Mouse (Mus musculus): ENCODE results near the gene Rnf44.
A peak's percentile ranks its signal among the peaks of the same experiment; 100 is the strongest.

The Rnf44 gene

DNA sequence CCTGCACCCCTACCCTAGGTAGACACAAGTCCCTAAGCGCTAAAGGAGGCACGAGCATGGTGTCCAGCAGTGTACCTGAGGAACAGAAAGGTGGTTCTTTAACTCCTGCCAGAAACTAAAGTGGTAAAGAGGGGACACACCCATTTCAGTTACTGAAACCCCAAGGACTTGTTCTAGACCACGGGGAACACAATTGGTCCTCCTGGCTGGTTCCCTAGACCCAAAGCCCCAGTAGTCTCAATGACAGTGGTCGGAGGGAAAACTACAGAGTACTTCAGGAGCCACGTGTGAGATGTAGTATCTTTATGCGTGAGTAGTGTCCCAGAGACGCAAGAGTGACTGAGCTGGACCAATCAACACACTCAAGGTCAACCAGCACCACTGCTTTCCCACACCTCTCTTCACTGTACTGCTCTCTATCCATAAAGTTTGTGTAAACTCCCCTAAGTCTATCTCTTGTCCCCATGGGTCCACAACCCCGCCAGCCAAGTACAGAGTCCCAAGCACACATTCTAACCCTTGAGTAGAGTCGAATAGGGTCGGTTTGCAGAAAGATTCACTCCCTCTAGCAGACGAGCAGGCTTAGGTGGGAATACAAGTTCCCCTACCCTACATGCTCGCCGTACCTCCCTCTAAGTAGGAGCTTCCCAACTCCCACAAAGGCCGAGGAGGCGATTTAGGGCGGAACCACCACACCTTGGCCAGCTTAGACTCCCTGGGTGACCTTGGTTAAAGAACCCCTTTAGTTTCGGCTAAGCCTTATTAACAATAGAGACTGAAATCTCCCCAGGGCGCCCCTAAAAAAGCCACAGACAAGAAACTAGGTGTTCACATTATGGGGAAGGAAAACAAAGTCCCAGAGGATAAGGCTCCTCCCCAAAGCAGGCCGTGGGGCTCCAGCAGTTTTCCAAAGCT lies 7.3 kb downstream of the Rnf44 start:
- DNase-seq (ENCODE audit: low spot score): no peak

- peak; percentile 65 for DNase-seq (ENCODE audit: low spot score)
Measured at GRCm38 (mm10) chr13:54685174-54685573, 8.5 kb downstream of the Rnf44 start.

DNA sequence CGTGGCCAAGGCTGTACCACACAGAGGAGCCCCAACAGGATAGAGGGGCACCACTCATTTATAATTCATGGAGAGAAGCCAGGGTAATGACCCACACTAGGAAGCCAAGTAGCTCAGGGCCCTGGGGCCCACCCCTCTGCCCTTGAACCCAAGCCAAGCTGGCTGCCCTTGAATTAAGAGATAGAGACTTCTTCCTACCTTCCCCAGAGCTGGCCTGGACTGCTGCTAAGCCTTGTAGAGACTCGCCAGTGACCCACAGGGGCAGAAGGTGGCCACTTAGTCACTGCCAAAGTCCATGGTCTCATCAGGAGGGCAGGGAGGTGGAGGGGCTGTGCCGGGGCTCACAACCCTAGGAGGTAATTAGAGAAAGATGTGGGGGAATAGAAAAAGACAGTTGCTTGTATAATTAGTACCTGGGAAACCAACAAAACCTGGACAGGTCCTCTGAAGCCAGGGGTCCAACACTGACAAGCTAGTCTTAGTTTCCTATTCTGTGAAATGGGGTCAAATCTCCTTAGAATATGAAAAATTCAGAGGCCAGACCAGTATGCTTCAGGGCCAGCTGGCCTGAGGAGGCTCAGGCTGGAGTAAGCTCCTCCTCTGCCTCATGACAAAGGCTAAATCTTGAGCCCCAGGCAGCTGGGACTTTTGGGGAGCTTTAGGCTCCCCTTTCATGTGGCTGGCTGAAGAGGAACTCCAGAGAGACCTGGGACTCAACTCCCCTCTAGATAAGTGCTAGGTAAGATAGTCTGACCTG lies 9.4 kb downstream of the Rnf44 start:
- DNase-seq (ENCODE audit: low spot score): no peak

DNA sequence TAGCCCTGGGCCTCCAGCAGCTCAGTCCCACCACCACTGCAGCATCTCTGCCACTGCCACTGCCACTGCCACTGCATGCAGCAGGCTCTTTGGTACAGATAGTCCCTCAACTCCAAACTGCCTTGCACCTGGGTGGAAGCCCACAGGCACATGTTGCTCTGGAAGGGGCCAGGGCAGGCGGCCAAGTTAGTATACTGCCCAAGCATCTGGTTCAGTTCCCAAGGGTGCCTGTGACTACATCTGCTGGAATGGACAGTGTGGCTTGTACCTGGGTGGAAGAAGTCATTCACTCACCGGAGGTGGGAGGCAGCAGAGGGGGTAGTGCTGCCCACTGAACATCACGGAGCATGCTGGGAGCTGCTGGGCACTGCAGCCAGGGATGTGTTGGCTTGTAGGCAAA lies 10.4 kb downstream of the Rnf44 start:
- no peak for DNase-seq (ENCODE audit: low spot score)

GRCm38 (mm10) chr13:54681291-54681690 lies 12.4 kb downstream of the Rnf44 start:
- DNase-seq (ENCODE audit: low spot score): no peak

GRCm38 (mm10) chr13:54680184-54680853 lies 13.4 kb downstream of the Rnf44 start:
- DNase-seq (ENCODE audit: low spot score): no peak

DNA sequence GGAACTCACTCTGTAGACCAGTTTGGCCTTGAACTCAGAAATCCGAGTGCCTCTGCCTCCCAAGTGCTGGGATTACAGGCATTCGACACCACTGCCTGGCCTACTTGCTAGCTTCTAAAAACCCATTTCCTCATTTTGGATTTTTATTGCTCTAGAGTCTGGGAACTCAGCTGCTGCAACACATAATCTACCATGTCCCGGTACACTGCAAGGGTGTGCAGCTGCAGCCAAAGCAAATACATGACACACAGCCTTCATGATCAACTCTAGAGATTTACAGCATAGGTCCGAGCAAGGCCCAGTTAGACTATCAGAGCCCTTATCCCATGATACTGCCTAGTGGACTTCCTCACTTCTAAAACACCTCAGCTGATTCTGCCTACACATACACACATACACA lies 15.4 kb downstream of the Rnf44 start:
- no peak for DNase-seq (ENCODE audit: low spot score)

DNA sequence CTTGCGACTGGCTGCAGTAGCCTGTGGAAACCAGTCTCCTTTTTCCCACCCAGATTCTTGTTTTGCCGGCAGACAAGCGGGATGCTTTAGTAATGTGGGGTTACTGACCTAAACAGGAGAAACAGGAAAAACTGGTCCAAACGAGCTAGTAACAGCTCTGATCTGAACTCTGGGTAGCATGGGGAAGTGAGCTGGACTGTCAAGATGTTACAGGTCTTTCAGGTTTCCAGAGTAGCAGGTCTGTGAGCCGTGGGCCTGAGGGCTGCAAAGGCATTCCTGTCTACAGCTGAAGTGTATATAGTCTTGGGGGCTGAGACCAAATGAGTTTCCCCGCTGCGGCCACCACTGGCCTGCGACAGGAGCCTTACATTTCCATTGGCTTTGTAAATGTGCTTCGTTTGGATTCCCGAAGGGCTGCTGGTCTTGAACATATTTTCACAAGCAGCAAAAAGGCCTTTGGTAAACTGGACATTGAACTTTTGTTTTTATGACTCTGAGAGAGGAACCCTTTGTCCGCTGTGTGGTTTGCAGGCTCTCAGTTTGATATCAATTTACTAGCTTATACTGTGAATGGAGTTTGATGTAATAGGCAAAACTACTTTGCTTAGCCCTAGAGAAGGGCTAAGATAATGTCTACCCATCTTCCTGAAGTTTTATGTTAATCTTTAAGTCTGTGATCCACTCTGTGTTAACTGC lies 17.7 kb downstream of the Rnf44 start:
- peak; percentile 66 for DNase-seq (ENCODE audit: low spot score)

DNA sequence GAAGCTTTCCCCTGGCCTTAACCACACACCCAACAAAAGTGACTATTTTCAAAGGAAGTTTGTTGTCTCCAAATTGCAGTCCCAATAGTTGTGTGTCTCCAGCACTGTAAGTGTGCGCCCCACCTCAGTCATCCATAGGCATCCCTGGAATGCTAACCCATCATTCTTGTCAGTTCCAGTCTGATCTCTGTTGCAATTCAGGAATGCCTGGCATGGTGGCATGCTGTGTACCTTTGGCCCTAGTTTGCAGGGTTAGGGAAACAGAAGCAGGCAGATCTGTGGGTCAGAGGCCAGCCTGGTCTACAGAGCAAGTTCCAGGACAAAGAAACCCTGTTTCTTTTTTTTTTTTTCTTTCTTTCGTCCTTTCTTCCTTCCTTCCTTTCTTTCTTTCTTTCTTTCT lies 23.2 kb downstream of the Rnf44 start:
- no peak for DNase-seq (ENCODE audit: low spot score)

GRCm38 (mm10) chr13:54665062-54665461 lies 28.6 kb downstream of the Rnf44 start:
- DNase-seq (ENCODE audit: low spot score): no peak

DNA sequence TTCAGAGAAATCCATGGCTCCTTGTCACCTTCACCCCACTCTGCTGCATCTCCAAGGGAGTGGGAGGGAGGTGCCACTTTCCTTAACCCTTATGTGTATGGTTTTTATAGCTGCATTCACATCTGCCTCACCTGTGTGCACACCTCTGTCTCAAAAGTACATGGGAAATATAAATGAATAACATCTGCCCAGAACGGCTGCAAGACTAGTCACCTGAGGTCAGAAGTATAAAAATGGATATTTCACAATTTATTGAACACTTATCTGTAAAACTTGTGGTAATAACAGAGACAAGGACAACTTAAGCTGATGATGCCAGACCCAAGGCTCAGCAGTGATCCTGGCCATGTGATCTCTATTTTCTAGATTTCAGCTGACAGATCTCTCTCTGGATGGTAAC lies 29.2 kb downstream of the Rnf44 start:
- no peak for DNase-seq (ENCODE audit: low spot score)

- DNase-seq (ENCODE audit: low spot score): no peak
Measured at GRCm38 (mm10) chr13:54663999-54664398, 29.7 kb downstream of the Rnf44 start.

DNA sequence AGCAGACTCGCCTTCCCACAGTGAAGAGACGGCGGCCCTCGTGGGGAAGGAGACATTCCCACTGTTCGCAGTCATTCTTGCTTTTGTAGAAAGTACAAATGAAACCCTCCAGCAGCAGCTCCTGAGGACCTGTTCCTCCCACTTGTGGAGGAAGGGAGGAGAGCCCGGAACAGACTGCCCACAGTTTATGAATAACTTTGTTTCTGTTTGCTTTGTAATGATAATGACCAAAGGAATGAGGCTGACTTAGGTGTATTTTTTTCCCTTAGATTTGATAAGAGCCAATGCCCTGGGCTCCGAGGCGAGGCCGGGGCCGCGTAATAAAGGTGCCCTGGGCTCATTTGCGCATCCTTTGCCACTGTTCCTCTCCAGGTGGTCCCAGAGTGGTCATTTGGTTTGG lies 32.3 kb downstream of the Rnf44 start:
- peak; percentile 40 for DNase-seq (ENCODE audit: low spot score)

- no peak for DNase-seq (ENCODE audit: low spot score)
Measured at GRCm38 (mm10) chr13:54660877-54661276, 32.8 kb downstream of the Rnf44 start.

GRCm38 (mm10) chr13:54650461-54650860 lies 43.2 kb downstream of the Rnf44 start:
- DNase-seq (ENCODE audit: low spot score): no peak

DNA sequence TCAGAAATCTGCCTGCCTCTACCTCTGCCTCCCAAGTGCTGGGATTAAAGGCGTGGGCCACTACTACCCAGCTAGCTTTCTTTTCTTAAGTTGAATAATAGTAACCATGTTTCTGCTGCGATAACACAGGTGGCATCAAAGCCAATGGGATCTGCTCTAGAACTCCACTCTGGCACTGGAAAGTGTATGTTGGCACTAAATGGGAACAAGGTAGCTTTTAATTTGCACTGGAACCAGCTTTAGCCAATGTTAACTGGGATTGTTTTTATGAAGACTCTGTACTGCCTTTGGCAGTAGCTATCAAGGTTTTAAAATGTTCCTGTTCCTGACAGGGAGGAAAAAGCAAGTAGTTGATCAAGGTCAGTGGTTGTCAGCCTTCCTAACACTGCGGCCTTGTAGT lies 58.7 kb downstream of the Rnf44 start:
- DNase-seq (ENCODE audit: low spot score): no peak

DNA sequence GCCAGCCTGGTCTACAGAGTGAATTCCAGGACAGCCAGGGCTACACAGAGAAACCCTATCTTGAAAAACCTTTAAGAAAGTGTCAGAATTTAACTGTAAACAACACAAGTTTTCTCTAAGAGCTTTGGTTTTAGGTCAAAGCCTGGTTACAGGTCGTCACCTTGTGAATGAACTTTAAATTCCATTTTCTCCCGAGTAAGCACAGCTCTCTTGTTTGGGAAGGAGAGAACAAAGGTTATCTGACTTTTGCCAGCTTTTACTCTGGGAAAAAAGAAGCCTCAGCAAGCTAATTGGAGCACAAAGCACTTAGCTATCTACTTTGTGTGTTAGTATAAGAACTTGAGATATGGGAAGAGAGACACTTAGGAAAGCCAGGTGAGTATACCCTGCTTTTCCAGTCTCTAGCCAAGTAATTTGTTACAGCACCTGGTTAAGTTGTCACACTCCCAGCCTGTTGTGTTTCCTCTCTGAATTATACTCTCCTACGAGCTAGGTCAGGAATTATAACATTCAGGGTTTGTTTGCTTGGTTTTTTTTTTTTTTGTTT lies 60.9 kb downstream of the Rnf44 start:
- DNase-seq (ENCODE audit: low spot score): no peak

Measured in urinary bladder, postnatal 14 days (tissue).